Mouse (Mus musculus): ENCODE results near the gene Htr3b.

GRCm38 (mm10) chr9:48894755-48895154 lies 70.0 kb downstream of the Htr3b start:
- TF ChIP-seq POLR2A (IDR thresholded peaks at IDR 0.05; ENCODE audit: borderline replicate concordance, extremely low read depth, low read depth, low read length) (no peak), CTCF (IDR thresholded peaks at IDR 0.05; ENCODE audit: insufficient read depth, low read length) (no peak)

Data from lung, adult 2 months (tissue).